Mouse (Mus musculus): ENCODE results near the gene Iqcm. TPM values are rescaled to one million over a fixed set of nuclear protein-coding genes. Genes with fewer than 3 reads are reported as not detected.
"Not testable (repeated sequence)": the region's sequence is repeated elsewhere in the genome, so short reads cannot be mapped to it uniquely, and the experiment has no call there.

The Iqcm gene
- 0.08 and 0.14 TPM in 2 replicates for polyA plus RNA-seq (2015; fragmentation: Nextera tagmentation; extraction: Ambion mirVana)

DNA sequence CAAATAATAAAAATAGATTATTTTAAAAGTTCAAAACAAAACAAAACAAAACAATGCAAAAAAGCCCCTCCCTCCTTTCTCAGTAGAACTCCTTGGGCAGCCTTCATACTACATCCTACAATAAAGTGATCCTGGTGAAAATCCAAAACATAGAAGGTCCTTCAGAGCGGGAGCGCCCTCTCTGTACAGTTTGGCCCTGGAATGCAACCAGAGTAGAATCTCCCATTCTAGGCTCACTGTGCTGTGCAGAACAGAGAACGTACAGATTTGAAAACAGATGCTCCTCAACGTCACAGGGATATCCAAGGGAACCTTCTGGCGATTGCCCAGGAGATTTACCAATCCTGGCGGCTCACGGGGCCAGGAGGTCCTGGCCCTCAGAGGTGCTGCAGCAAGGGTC, at the start of gene Iqcm:
Gene Iqcm (plus strand): TSS at position 301 of the 400 bp plus-strand sequence.
- Histone ChIP-seq H3K9me3 (ENCODE audit: control insufficient read depth, low read length) (no peaks in the 10 kb centered on the region), H3K4me2 (ENCODE audit: low read length) (no peak within 1 kb of the TSS), H3K9ac (ENCODE audit: low read depth, low read length) (no peak within 1 kb of the TSS), H3K4me3 (ENCODE audit: low read length) (no peak within 1 kb of the TSS), H3K36me3 (ENCODE audit: control insufficient read depth, insufficient read depth, low read length) (no peaks in the 10 kb centered on the region), H3K27ac (ENCODE audit: low read depth, low read length) (no peak within 1 kb of the TSS), H3K27me3 (replicated peaks; ENCODE audit: control insufficient read depth, insufficient read depth, low read length) (no peaks in the 10 kb centered on the region), H3K4me1 (ENCODE audit: control insufficient read depth, insufficient read depth, low read depth, low read length) (no peaks in the 10 kb centered on the region)
- 90% methylated on average over 7 of the region's 7 CpGs for WGBS
- no peak for ATAC-seq

- Histone ChIP-seq H3K4me1 (ENCODE audit: control insufficient read depth, insufficient read depth, low read depth, low read length) (no peaks in the 10 kb centered on the region), H3K4me2 (ENCODE audit: low read length) (no peak within 1 kb of the TSS), H3K4me3 (ENCODE audit: low read length) (no peak within 1 kb of the TSS), H3K9me3 (ENCODE audit: control insufficient read depth, low read length) (no peaks in the 10 kb centered on the region), H3K36me3 (ENCODE audit: control insufficient read depth, insufficient read depth, low read length) (no peaks in the 10 kb centered on the region), H3K27ac (ENCODE audit: low read depth, low read length) (no peak within 1 kb of the TSS), H3K9ac (ENCODE audit: low read depth, low read length) (no peak within 1 kb of the TSS), H3K27me3 (replicated peaks; ENCODE audit: control insufficient read depth, insufficient read depth, low read length) (no peaks in the 10 kb centered on the region)
- no peak for ATAC-seq
- WGBS = 95% methylated on average over 5 of the region's 5 CpGs
Measured at GRCm38 (mm10) chr8:75406489-75406888, 42.0 kb upstream of the Iqcm start, which contains the start of gene Gm10358. TSS of gene Gm10358 (minus strand) at chr8:75406589.

GRCm38 (mm10) chr8:75415696-75416095, 32.8 kb upstream of the Iqcm start:
- H3K4me1 ChIP-seq (ENCODE audit: control insufficient read depth, insufficient read depth, low read depth, low read length); H3K4me2 ChIP-seq (ENCODE audit: low read length); ATAC-seq; H3K27me3 ChIP-seq (replicated peaks; ENCODE audit: control insufficient read depth, insufficient read depth, low read length); H3K9me3 ChIP-seq (ENCODE audit: control insufficient read depth, low read length); H3K27ac ChIP-seq (ENCODE audit: low read depth, low read length); H3K4me3 ChIP-seq (ENCODE audit: low read length); H3K36me3 ChIP-seq (ENCODE audit: control insufficient read depth, insufficient read depth, low read length); H3K9ac ChIP-seq (ENCODE audit: low read depth, low read length): not testable (repeated sequence)
- 83% methylated on average over 3 of the region's 3 CpGs for WGBS

DNA sequence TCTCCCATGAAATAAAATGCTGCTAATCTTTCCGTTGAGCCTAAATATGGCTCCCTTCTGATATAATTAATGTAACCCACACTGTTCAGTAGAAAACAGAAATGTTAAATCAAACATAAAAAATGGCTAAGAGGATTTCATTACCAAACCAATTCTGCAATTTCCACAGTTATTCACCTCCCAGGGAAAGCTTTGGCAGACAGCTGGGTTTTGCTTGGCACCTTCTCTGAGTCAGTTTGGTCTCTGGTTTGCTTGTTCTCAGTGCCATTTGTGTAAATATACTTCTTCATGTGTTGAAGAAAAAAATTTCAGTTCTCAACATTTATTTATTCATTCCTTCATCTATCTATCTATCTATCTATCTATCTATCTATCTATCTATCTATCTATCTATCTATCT, 28.3 kb downstream of the Iqcm start:
- no peak for ATAC-seq
- no peaks in the 10 kb centered on the region for H3K4me1 ChIP-seq (ENCODE audit: control insufficient read depth, insufficient read depth, low read depth, low read length)

GRCm38 (mm10) chr8:75489035-75489678, 40.7 kb downstream of the Iqcm start:
- H3K4me2 ChIP-seq (ENCODE audit: low read length) = no peak overlapping the region
- H3K27me3 ChIP-seq (replicated peaks; ENCODE audit: control insufficient read depth, insufficient read depth, low read length) = no peaks in the 10 kb centered on the region
- H3K27ac ChIP-seq (ENCODE audit: low read depth, low read length) = no peak overlapping the region
- H3K4me1 ChIP-seq (ENCODE audit: control insufficient read depth, insufficient read depth, low read depth, low read length) = no peaks in the 10 kb centered on the region
- H3K9me3 ChIP-seq (ENCODE audit: control insufficient read depth, low read length) = no peaks in the 10 kb centered on the region
- no peak for ATAC-seq
- H3K36me3 ChIP-seq (ENCODE audit: control insufficient read depth, insufficient read depth, low read length) = no peaks in the 10 kb centered on the region
- no peak overlapping the region for H3K4me3 ChIP-seq (ENCODE audit: low read length)
- H3K9ac ChIP-seq (ENCODE audit: low read depth, low read length) = no peak overlapping the region
- WGBS = 83% methylated on average over 13 of the region's 13 CpGs

More for the DNA sequence above, 28.3 kb downstream of the Iqcm start:
- Histone ChIP-seq H3K9ac (ENCODE audit: low read depth, low read length) (no peak overlapping the region), H3K4me3 (ENCODE audit: low read length) (no peak overlapping the region), H3K27ac (ENCODE audit: low read depth, low read length) (no peak overlapping the region), H3K9me3 (ENCODE audit: control insufficient read depth, low read length) (no peaks in the 10 kb centered on the region), H3K4me2 (ENCODE audit: low read length) (no peak overlapping the region), H3K36me3 (ENCODE audit: control insufficient read depth, insufficient read depth, low read length) (no peaks in the 10 kb centered on the region), H3K27me3 (replicated peaks; ENCODE audit: control insufficient read depth, insufficient read depth, low read length) (no peaks in the 10 kb centered on the region)
- 74% methylated on average over 1 of the region's 1 CpGs for WGBS

DNA sequence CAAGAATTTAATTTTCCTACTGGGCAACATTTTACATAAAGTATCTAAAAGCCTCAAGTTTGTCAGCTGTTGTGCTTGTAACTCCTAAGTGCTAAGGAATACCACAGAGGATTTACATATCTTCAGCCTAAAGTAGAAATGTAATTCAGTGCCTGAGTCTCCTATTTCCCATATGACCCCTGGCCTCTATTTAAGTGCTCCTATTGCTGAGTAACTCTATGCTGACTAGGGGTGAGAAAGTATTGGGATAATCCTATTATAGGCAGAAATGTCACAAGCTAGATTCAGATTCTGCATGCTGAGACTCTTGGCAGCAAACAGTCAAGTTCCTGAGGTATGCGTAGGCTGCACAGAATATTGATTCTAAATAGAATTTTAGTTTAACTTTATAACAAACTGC, 60.8 kb downstream of the Iqcm start:
- Histone ChIP-seq H3K4me1 (ENCODE audit: control insufficient read depth, insufficient read depth, low read depth, low read length) (no peaks in the 10 kb centered on the region), H3K36me3 (ENCODE audit: control insufficient read depth, insufficient read depth, low read length) (no peaks in the 10 kb centered on the region), H3K9me3 (ENCODE audit: control insufficient read depth, low read length) (peaks cover 3% of the 10 kb centered on the region; the same call in 1 of the 2 replicates), H3K9ac (ENCODE audit: low read depth, low read length) (no peak overlapping the region), H3K4me2 (ENCODE audit: low read length) (no peak overlapping the region), H3K27me3 (replicated peaks; ENCODE audit: control insufficient read depth, insufficient read depth, low read length) (no peaks in the 10 kb centered on the region), H3K4me3 (ENCODE audit: low read length) (no peak overlapping the region), H3K27ac (ENCODE audit: low read depth, low read length) (no peak overlapping the region)
- WGBS = 82% methylated on average over 1 of the region's 1 CpGs
- ATAC-seq = no peak

GRCm38 (mm10) chr8:75513786-75514185, 65.3 kb downstream of the Iqcm start:
- Histone ChIP-seq H3K27me3 (replicated peaks; ENCODE audit: control insufficient read depth, insufficient read depth, low read length) (no peaks in the 10 kb centered on the region), H3K4me1 (ENCODE audit: control insufficient read depth, insufficient read depth, low read depth, low read length) (no peaks in the 10 kb centered on the region), H3K36me3 (ENCODE audit: control insufficient read depth, insufficient read depth, low read length) (no peaks in the 10 kb centered on the region), H3K4me3 (ENCODE audit: low read length) (no peak overlapping the region), H3K9ac (ENCODE audit: low read depth, low read length) (no peak overlapping the region), H3K9me3 (ENCODE audit: control insufficient read depth, low read length) (peaks cover 3% of the 10 kb centered on the region; the same call in 1 of the 2 replicates), H3K27ac (ENCODE audit: low read depth, low read length) (no peak overlapping the region), H3K4me2 (ENCODE audit: low read length) (no peak overlapping the region)
- WGBS = 90% methylated on average over 3 of the region's 3 CpGs
- no peak for ATAC-seq

DNA sequence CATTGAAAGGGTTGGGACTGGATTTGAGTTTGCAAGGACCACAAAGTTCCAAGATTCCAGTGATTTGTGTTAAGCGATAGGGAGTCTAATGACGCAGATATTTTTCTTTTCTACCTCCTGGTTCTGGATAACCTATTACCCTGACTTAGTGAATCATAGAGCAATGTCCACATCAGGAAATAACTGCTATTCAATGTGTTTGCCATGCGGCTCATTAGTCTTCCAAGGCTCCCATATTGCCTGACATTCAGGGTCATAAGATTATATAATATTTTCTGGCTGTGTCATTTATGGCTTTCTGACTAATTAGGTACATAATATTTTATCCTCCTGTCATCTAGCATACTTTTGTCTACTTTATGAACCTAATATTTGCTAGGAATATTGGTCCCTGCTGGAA, 100.8 kb downstream of the Iqcm start:
- Histone ChIP-seq H3K4me2 (ENCODE audit: low read length) (no peak overlapping the region), H3K4me3 (ENCODE audit: low read length) (no peak overlapping the region), H3K36me3 (ENCODE audit: control insufficient read depth, insufficient read depth, low read length) (no peaks in the 10 kb centered on the region), H3K27me3 (replicated peaks; ENCODE audit: control insufficient read depth, insufficient read depth, low read length) (no peaks in the 10 kb centered on the region), H3K4me1 (ENCODE audit: control insufficient read depth, insufficient read depth, low read depth, low read length) (no peaks in the 10 kb centered on the region), H3K27ac (ENCODE audit: low read depth, low read length) (no peak overlapping the region), H3K9me3 (ENCODE audit: control insufficient read depth, low read length) (no peaks in the 10 kb centered on the region), H3K9ac (ENCODE audit: low read depth, low read length) (no peak overlapping the region)
- 96% methylated on average over 3 of the region's 3 CpGs for WGBS
- ATAC-seq = no peak

DNA sequence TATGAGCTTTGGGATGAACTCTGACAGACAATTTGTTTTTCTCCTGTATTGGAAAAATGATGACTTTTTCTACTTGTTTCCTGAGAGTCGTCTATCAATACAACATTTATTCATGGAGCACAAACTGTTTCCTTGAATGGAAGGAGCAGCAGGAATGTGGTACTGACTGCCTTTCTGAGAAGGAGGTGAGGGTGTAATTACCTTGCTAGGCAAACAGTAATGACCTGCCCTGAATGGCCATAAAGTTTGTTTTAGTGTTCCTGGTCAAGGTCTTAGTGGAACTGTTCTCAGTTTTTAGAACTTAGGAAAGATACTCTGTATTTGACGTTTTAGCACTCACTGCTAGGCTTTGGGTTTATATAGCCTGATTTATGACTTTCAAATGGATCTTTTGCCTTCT, 147.8 kb downstream of the Iqcm start:
- no peak overlapping the region for H3K4me3 ChIP-seq (ENCODE audit: low read length)
- H3K4me1 ChIP-seq (ENCODE audit: control insufficient read depth, insufficient read depth, low read depth, low read length) = no peaks in the 10 kb centered on the region
- no peak overlapping the region for H3K4me2 ChIP-seq (ENCODE audit: low read length)
- H3K36me3 ChIP-seq (ENCODE audit: control insufficient read depth, insufficient read depth, low read length) = no peaks in the 10 kb centered on the region
- H3K27ac ChIP-seq (ENCODE audit: low read depth, low read length) = no peak overlapping the region
- no peaks in the 10 kb centered on the region for H3K27me3 ChIP-seq (replicated peaks; ENCODE audit: control insufficient read depth, insufficient read depth, low read length)
- H3K9ac ChIP-seq (ENCODE audit: low read depth, low read length) = no peak overlapping the region
- WGBS = 79% methylated on average over 2 of the region's 2 CpGs
- no peaks in the 10 kb centered on the region for H3K9me3 ChIP-seq (ENCODE audit: control insufficient read depth, low read length)
- no peak for ATAC-seq
